Mouse (Mus musculus): ENCODE data around the gene Nfatc3.

Nfatc3 gene

GRCm38 (mm10) chr8:106147868-106148565, 89.4 kb downstream of the Nfatc3 start:
- no peak for DNase-seq (ENCODE audit: low spot score)

- no peak for DNase-seq (ENCODE audit: low spot score)
Measured at GRCm38 (mm10) chr8:106149025-106149424, 90.4 kb downstream of the Nfatc3 start.

DNA sequence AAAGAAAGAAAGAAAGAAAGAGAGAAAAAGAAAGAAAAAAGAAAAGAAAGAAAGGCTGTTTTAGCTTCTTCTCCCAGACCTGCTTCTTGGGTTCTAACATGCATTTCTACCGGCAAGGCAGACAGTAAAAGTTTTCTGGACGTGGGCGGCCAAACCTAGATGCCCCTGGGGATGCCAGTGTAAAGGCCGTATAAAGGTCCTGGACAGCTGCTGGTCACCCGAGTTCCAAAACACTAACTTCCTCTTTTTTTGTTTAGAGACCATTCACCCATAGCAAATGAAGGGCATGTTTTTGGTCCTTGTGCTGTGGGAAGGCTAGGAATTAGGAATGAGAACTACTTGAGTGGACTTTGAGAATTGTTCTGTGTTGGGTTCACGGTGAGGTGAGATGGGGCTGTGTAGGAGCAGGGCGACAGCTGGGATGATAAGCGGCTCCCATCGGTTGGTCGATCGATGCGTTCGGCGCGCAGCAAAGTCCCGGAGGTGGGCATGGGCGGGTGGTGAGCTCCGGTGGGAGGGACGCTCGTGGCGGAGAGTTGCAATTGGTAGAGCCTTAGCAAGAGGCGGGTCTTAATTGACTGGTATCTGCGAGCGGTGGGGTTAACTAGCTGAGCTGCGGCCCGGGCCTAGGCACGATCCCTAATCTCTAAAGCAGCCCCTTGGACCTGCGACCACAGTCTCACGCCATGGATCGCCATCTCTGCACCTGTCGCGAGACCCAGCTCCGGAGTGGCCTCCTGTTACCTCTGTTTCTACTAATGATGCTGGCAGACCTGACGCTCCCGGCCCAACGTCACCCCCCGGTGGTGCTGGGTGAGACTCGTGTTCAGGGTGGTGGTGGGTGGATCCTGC, 91.4 kb downstream of the Nfatc3 start, which contains the start of gene Pla2g15:
Gene Pla2g15 (plus strand): TSS at position 599 of the 852 bp plus-strand sequence.
- peak; percentile 87 for DNase-seq (ENCODE audit: low spot score)

DNA sequence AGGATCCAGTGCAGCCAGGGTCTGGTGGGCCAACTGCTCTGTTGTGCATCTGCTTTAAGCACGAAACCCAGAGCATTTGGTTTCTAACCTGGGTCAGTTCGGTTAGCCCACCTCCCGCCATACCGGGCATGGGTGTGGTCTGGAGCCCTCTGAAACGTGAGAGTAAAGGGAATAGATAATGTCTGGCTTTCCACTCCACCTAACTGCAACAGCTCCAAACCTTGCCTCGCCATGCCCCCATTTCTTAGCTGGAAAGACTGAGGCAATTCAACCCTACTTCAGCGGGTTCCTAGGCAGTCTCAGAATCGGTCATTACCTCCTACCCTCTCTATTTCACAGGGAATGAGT, 92.0 kb downstream of the Nfatc3 start:
- DNase-seq (ENCODE audit: low spot score), result no peak

DNA sequence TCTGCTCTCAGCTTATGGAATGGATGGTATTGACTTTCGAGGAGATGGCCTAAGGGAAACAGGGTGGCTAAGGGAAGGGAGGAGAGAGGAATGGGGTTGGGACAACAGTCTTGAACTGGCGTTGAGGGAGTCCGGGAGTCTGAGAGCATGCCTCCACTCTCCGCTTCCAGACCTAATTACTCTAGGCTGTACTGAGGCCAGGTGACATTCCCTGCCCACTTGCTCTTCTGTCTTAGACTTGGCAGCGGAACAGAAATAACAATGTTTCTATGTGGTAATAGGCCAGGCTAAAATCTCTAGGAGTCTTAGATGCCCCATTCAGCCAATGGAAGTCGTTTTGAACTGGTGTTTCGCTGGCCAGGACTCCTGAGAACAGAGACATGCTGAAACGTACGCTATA, 92.4 kb downstream of the Nfatc3 start:
- DNase-seq (ENCODE audit: low spot score), result no peak

DNA sequence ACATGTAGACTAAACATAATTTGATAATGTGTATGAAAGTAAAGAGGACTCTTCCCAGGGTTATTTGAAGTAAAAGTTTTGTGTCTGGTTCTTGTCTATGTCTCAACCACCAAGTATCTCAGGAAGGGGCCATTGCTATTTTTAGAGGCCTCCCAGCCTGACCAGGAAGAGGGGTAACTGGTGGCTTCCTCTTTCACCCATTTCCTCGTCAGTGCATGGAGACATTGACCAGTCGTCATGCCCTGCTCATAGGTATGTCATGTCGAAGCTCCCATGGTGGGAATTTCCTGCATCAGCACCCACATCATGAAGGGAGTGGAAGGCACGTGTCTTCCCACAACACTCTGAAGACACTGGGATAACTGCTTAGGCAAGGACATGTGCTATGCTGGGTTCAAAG, 94.2 kb downstream of the Nfatc3 start:
- DNase-seq (ENCODE audit: low spot score), result no peak

- DNase-seq (ENCODE audit: low spot score), result no peak
Measured at GRCm38 (mm10) chr8:106157419-106157818, 98.8 kb downstream of the Nfatc3 start.

DNA sequence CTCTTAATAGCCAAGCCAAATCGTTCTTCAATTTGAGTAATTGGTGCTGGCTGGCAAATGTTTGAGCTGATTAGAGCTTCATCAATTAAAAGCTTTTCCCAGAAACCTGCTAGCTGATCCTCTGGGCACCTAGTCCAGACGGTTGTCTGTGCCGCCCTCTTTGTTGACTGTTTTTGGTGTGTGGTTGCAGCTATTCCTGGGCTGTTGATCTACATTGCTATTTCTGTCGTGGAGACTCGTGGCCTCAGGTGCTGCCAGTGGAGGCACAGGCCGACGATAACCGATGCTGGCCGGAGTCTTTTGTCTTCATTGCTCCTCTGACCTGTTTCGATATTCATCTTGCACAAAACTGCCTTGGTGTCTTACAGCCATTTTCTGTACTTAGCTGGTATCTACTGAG, 99.7 kb downstream of the Nfatc3 start:
- no peak for DNase-seq (ENCODE audit: low spot score)

GRCm38 (mm10) chr8:106159876-106160275, 101.2 kb downstream of the Nfatc3 start:
- DNase-seq (ENCODE audit: low spot score), result no peak

DNA sequence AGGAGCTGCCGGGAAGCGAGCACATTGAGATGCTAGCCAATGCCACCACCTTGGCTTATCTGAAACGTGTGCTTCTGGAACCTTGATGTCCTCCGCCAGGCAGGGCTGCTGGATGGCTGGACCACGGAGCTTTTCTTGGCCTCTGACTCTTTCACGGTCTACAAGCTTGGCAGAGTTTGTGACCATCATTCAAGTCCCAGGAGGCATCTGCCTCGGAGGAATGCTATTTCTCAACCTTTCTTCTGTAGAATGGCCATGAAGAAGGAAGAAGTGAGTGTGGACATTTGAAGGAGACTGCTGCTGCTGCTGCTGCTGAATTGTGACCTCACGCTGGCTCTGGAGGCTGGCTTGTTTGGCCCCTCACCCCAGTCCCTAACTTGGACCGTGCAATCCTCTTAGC, 104.6 kb downstream of the Nfatc3 start:
- no peak for DNase-seq (ENCODE audit: low spot score)

DNA sequence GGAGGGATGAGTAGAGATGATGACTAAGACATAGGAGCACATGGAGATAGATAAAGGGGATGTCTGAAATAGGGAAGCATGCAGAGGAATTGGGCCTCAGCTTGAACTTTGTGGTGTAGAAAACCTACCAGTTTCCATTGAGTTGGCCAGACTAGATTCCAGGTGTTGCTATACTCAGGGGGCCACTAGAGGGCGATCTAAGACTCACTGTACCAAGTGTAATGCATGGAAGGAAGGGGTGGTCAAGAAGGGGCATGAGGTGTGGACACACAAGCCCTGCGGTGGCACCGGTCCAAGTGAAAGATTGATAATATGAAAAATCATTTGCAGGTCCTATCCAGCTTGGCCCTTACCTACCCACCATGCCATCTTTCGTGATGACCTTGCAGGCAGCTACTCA, 106.8 kb downstream of the Nfatc3 start:
- peak; percentile 85 for DNase-seq (ENCODE audit: low spot score)

- DNase-seq (ENCODE audit: low spot score), result peak; percentile 64
Measured at GRCm38 (mm10) chr8:106168356-106169016, 109.8 kb downstream of the Nfatc3 start, which contains the start of gene Slc7a6. Gene Slc7a6 (plus strand): TSS chr8:106168857.

- DNase-seq (ENCODE audit: low spot score), result peak; percentile 58
Measured at GRCm38 (mm10) chr8:106169017-106169933, 110.6 kb downstream of the Nfatc3 start.

DNA sequence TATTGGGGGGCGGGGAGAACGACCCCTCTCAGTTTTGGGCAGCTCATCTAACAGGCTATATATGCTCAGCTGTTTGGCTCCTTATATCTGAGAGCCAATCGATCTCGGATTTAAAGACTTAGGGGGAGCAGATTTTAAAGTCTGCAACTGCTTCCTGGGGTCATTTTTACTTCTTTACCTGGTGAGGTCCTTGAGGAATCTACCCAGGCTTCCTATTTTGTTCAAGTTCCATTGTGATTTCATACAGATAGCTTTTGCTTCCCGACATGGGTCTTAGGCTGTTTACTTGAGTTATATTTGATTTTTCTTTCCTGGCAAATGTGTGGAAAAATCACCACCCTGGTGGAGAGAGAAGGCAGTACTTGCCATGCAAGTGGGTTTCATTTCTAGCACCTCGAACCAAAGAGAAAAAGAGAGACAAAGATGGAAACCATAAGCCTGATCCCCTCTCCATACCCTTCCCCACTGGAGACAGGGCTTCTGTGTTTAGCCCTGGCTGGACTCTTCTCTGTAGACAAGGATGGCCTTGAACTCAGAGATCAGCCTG, 111.4 kb downstream of the Nfatc3 start:
- DNase-seq (ENCODE audit: low spot score), result no peak

- DNase-seq (ENCODE audit: low spot score), result no peak
Measured at GRCm38 (mm10) chr8:106173566-106173965, 114.9 kb downstream of the Nfatc3 start.

DNA sequence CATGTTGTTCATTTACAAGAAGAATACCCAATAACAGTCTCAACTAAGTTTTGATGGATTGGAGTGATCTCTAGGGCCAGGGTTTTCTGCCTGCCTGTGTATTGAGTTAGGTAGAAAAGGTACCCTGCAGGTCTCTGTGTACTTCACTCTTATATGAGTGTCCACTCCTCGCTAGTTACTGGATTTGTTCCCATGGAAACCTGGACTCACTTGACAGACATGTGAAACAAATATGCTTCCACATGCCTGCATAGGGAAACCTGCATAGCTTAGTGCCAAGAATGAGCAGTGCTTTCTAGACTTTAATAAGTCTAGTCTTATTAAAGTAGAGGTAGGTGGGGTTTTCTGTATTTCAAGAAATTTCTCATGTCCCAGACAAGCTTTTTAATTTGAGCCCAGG, 118.3 kb downstream of the Nfatc3 start:
- no peak for DNase-seq (ENCODE audit: low spot score)

DNA sequence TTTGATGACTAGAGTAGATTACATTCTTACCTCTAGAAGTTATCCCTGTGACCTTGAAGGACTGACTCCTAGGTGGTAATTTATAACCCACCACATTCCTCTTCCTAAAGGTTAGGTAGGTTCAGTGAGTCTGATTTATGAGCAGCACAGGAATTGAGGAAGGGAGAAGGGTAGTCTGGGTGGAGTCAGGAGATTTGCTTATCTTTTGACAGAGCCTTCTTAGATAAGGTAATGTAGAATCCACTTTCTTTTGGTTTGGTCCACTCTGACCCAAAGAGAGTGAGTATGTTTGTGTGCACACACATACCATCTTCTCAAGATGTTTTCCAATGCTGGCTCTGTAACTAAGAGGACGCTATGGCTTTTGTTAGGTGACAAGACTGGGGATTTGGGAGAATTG, 119.0 kb downstream of the Nfatc3 start:
- no peak for DNase-seq (ENCODE audit: low spot score)

GRCm38 (mm10) chr8:106178428-106178827, 119.8 kb downstream of the Nfatc3 start:
- DNase-seq (ENCODE audit: low spot score), result no peak
